Mouse (Mus musculus) limb, embryonic 12.5 days (tissue): Measurements from ENCODE around the gene Hsd17b10. TPM values are rescaled to one million over a fixed set of nuclear protein-coding genes. Genes with fewer than 3 reads are reported as not detected.

Experiments
- ATAC-seq: fragments of 200-750 bp; cut with Nextera tagmentation; 2 replicates; pipeline ENCODE4 v1.8.0; 2017; ENCODE audit warnings: low read depth, moderate TSS enrichment; ENCODE audit not compliant: insufficient number of reproducible peaks, insufficient read depth, low FRiP score, low TSS enrichment
- H3K27ac ChIP-seq: fragments of 300-500 bp; sonication (generic); 2 replicates; pipeline ENCODE4 v1.5.1; 2016; ENCODE audit warnings: mild to moderate bottlenecking, moderate library complexity
- H3K27me3 ChIP-seq: fragments of 300-500 bp; sonication (generic); 2 replicates; pipeline ENCODE4 v1.6.1; 2016; ENCODE audit warnings: mild to moderate bottlenecking, moderate library complexity
- H3K36me3 ChIP-seq: fragments of 300-500 bp; sonication (generic); 2 replicates; pipeline ENCODE4 v1.6.1; 2016; ENCODE audit warnings: mild to moderate bottlenecking, moderate library complexity
- H3K4me1 ChIP-seq: fragments of 300-500 bp; sonication (generic); replicated peaks from 2 replicates; pipeline ENCODE4 v1.6.1; 2016
- H3K4me2 ChIP-seq: fragments of 300-500 bp; sonication (generic); 2 replicates; pipeline ENCODE4 v1.6.1; 2016; ENCODE audit warnings: mild to moderate bottlenecking, moderate library complexity
- H3K4me3 ChIP-seq: fragments of 300-500 bp; sonication (generic); replicated peaks from 2 replicates; pipeline ENCODE4 v1.5.1; 2016; ENCODE audit warnings: mild to moderate bottlenecking
- H3K9ac ChIP-seq: fragments of 300-500 bp; sonication (generic); replicated peaks from 2 replicates; pipeline ENCODE4 v1.6.1; 2016; ENCODE audit warnings: mild to moderate bottlenecking, moderate library complexity
- H3K9me3 ChIP-seq: fragments of 300-500 bp; sonication (generic); 2 replicates; pipeline ENCODE4 v1.6.1; 2016; ENCODE audit warnings: mild to moderate bottlenecking, moderate library complexity
- WGBS: fragments of 180-500 bp; shearing (Covaris S2); methylation state at CpG from one replicate; pipeline ENCODE4 v1.1.7; 2016; 5-methylcytosine and 5-hydroxymethylcytosine counted together
- polyA plus RNA-seq: library from polyadenylated mRNA; unstranded; fragments of >200 nt; fragmentation: Nextera tagmentation; extraction: Ambion mirVana; gene quantifications from 2 replicates; pipeline ENCODE4 v1.2.1, GENCODE M21; 2016

The Hsd17b10 gene
- polyA plus RNA-seq: 252 and 254 TPM in 2 replicates

DNA sequence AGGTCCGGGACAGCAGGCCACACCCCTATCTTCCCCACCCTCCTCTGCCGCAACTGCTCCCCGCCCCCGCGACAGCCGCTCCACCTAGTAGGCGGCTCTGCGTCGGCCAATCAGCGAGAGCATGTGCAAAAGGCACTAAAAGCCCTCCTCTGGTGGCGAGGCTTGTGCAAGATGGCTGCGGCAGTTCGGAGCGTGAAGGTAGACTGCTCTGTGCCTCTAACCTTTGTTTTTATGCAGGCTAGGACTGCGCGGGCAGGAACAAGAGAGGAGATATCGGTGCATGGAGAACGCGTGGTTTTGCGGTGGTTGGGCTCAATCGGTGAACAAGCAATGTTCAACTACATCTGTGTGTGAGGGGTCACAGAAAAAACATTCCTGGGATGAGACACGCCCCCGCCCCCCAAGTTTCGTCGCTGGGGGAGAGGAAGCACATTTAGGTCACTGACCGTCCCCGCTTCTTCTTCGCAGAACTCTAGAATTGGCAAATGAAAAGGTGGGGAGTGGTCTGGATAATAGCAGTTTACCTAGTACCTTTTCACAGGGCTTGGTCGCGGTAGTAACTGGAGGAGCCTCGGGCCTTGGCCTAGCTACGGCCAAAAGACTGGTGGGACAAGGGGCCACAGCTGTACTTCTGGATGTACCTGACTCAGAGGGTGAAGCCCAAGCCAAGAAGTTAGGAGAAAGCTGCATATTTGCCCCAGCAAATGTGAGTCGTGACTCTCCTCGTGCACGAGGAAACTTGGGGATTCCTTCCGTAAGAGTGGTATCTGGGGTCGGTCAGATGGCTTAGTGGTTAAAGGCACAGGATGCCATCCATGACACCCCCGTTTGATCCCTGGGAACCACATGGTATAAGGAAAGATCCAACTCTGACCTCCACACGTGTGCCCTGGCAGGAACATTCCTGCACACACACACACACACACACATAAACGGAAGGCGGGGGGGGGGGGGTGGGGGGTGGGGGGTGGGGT lies at the start of gene Hsd17b10:
Hsd17b10 (plus strand) TSS at position 109 of the 974 bp plus-strand sequence.
- Histone ChIP-seq H3K9ac (peak within 1 kb of the TSS; percentile 59), H3K4me2 (peak within 1 kb of the TSS; percentile 59), H3K4me1 (no peaks in the 10 kb centered on the region), H3K4me3 (peak within 1 kb of the TSS; percentile 49), H3K27me3 (peaks cover 84% of the 10 kb centered on the region), H3K27ac (peak within 1 kb of the TSS; percentile 62), H3K9me3 (no peaks in the 10 kb centered on the region), H3K36me3 (peaks cover 25% of the 10 kb centered on the region)
- peak; percentile 97 for ATAC-seq
- 20% methylated on average over 40 of the region's 41 CpGs for WGBS

- peaks cover 74% of the 10 kb centered on the region for H3K27me3 ChIP-seq
- H3K27ac ChIP-seq: no peak overlapping the region
- H3K4me2 ChIP-seq: no peak overlapping the region
- no peak overlapping the region for H3K4me3 ChIP-seq
- peaks cover 3% of the 10 kb centered on the region; the same call in 1 of the 2 replicates for H3K36me3 ChIP-seq
- no peaks in the 10 kb centered on the region for H3K9me3 ChIP-seq
- 75% methylated on average over 4 of the region's 4 CpGs for WGBS
- H3K9ac ChIP-seq: no peak overlapping the region
- ATAC-seq: no peak
- H3K4me1 ChIP-seq: no peaks in the 10 kb centered on the region
Observed at GRCm38 (mm10) chrX:151999006-151999710, 2.5 kb upstream of the Hsd17b10 start.

DNA sequence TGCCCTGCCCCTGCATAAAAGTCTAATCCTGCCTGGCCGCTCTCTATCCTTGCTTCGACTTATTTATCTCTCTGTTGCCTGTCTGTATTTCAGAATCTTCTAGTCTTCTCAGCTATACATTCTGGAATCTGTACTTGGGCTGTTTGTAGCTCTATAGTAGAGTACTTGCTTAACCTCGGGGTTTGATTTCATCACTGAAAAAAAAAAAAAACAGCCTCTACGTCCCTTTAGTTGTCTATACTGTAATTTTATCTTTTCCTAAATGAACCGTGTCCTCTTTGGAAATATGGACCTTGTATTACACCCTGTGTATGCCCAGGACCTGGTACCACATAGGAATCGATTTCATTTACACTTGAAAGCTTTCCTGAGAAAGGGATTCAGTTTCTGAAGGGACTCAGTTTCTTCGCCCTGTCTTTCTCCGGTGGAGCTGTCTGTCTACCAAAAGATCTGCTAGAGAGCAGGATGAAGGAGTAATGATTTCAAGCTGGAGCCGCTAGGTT lies 412 bp upstream of the Hsd17b10 start:
- ATAC-seq: peak; percentile 12; the same call in 1 of the 2 replicates
- H3K4me2 ChIP-seq: peak overlapping the region; percentile 59
- H3K9me3 ChIP-seq: no peaks in the 10 kb centered on the region
- peaks cover 82% of the 10 kb centered on the region for H3K27me3 ChIP-seq
- peak overlapping the region; percentile 49 for H3K4me3 ChIP-seq
- 0 out of 2 replicates have a peak overlapping the region, but pooled peaks have one; percentile 62 for H3K27ac ChIP-seq
- no peak overlapping the region for H3K9ac ChIP-seq
- 33% methylated on average over 9 of the region's 9 CpGs for WGBS
- H3K36me3 ChIP-seq: peaks cover 24% of the 10 kb centered on the region
- no peaks in the 10 kb centered on the region for H3K4me1 ChIP-seq

- Histone ChIP-seq H3K27me3 (peaks cover 84% of the 10 kb centered on the region), H3K4me3 (peak overlapping the region; percentile 49), H3K9me3 (no peaks in the 10 kb centered on the region), H3K9ac (no peak overlapping the region), H3K4me2 (peak overlapping the region; percentile 59), H3K27ac (no peak overlapping the region), H3K4me1 (no peaks in the 10 kb centered on the region), H3K36me3 (peaks cover 25% of the 10 kb centered on the region)
- no peak for ATAC-seq
- WGBS: 73% methylated on average over 2 of the region's 2 CpGs
Observed at GRCm38 (mm10) chrX:152002865-152003264, 1.2 kb downstream of the Hsd17b10 start.

DNA sequence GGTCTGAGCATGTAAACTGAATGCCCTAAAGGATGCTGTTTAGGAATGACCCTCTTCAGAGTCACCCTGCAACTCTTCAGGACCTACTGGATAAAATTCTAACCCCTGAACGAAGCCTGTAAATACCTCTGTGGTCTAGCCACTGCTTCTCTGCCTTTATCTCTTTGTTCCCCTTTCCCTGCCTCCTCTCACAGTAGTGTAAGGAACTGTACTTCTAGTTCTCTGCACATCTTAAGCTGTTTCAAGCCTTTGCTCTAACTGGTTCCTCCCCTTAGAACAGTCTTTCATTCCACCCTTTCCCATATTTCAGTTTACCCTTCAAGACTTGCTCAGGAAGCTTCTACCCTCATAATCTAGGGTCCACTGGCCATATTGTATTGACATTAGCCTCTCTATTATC lies 6.2 kb downstream of the Hsd17b10 start:
- Histone ChIP-seq H3K9me3 (no peaks in the 10 kb centered on the region), H3K27me3 (peaks cover 69% of the 10 kb centered on the region), H3K4me2 (no peak overlapping the region), H3K4me3 (no peak overlapping the region), H3K36me3 (peaks cover 29% of the 10 kb centered on the region), H3K4me1 (no peaks in the 10 kb centered on the region), H3K27ac (no peak overlapping the region), H3K9ac (no peak overlapping the region)
- 80% methylated on average over 1 of the region's 1 CpGs for WGBS
- no peak for ATAC-seq

DNA sequence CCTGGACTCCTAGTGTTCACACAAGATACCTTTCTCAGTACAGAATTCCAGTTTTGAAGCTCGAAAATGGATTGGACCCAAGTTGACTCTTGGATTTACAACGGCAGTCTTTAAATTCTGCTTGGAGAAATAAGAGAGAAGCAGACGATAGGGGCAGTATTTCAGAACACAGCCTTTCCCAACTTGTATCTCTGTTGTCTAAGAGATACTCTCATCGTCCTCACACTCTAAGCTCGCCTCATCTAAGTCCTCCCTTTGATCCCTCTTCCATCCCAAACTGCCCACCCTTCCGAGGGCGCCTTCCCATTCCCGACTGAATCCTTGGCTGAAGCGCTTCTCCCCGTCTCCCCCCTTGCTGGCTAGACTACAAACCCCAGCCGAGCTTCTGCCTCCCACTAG lies 14.1 kb downstream of the Hsd17b10 start:
- WGBS: 18% methylated on average over 11 of the region's 11 CpGs
- Histone ChIP-seq H3K27ac (peak overlapping the region; percentile 90), H3K9me3 (no peaks in the 10 kb centered on the region), H3K4me1 (peaks cover 5% of the 10 kb centered on the region; the same call in 1 of the 2 replicates), H3K4me3 (peak overlapping the region; percentile 53), H3K4me2 (peak overlapping the region; percentile 57), H3K27me3 (peaks cover 47% of the 10 kb centered on the region), H3K36me3 (peaks cover 10% of the 10 kb centered on the region; the same call in 1 of the 2 replicates), H3K9ac (peak overlapping the region; percentile 60)
- ATAC-seq: peak; percentile 55; the same call in 1 of the 2 replicates

DNA sequence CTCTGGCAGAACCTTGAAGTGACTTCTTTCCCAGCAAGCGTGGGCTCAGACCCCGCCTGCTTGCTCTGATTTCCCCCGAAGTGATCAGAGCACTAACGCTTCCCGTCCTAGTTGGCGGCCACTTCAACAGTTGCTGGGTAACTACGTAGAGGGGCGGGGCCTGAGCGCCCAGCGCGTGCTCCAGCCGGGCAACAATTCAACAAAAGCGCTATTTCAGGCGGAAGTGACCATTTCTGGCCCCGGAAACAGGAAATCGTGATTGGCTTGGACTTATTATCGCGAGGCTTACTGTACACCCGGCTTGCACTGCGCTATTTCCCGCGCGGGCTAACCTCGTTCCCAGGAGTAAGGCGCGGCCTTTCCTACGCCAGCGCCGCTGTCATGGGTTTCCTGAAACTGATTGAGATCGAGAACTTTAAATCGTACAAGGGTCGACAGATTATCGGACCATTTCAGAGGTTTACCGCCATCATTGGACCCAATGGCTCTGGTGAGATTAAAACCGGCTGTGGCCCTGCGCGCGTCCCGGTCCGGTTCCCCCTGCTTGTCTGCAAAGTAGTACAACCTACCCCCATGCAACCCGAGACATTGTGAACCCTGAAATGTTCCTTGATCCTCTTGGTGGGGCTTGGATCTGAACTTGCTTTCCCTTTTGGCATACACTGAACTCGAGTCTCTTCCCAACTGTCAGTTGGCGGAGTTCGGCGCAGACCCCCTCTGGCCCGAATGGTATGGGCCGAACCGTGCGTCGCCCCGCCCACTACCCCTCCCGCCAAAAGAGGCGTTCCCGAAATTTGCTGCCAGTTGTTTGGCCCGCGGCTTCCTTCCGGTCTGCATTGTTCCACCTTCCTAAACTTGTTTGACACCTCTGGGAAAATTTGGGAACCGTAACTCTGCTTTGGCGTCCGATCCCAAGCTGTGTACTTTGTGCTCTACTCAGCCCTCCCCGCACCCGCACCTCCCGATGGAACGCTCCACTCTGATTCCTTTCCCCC lies 14.8 kb downstream of the Hsd17b10 start, which contains the start of the genes Ribc1 and Smc1a:
Ribc1 (minus strand) TSS at position 145 of the 995 bp plus-strand sequence.
Smc1a (plus strand) TSS at position 278 of the 995 bp plus-strand sequence.
- H3K9ac ChIP-seq: peak within 1 kb of the TSS; percentile 60
- ATAC-seq: peak; percentile 98
- H3K27ac ChIP-seq: peak within 1 kb of the TSS; percentile 90
- peak within 1 kb of the TSS; percentile 53 for H3K4me3 ChIP-seq
- H3K4me1 ChIP-seq: peaks cover 5% of the 10 kb centered on the region; the same call in 1 of the 2 replicates
- peak within 1 kb of the TSS; percentile 63 for H3K4me2 ChIP-seq
- 16% methylated on average over 64 of the region's 64 CpGs for WGBS
- no peaks in the 10 kb centered on the region for H3K9me3 ChIP-seq
- H3K36me3 ChIP-seq: peaks cover 10% of the 10 kb centered on the region; the same call in 1 of the 2 replicates
- H3K27me3 ChIP-seq: peaks cover 44% of the 10 kb centered on the region

GRCm38 (mm10) chrX:152017186-152017585 lies 15.5 kb downstream of the Hsd17b10 start:
- 19% methylated on average over 14 of the region's 14 CpGs for WGBS
- Histone ChIP-seq H3K4me1 (peaks cover 5% of the 10 kb centered on the region; the same call in 1 of the 2 replicates), H3K36me3 (peaks cover 10% of the 10 kb centered on the region; the same call in 1 of the 2 replicates), H3K4me2 (peak overlapping the region; percentile 63), H3K27me3 (peaks cover 41% of the 10 kb centered on the region), H3K4me3 (peak overlapping the region; percentile 53), H3K9ac (peak overlapping the region; percentile 53), H3K27ac (peak overlapping the region; percentile 90), H3K9me3 (no peaks in the 10 kb centered on the region)
- ATAC-seq: no peak

GRCm38 (mm10) chrX:152019294-152019693 lies 17.6 kb downstream of the Hsd17b10 start:
- H3K9ac ChIP-seq: no peak overlapping the region
- H3K27me3 ChIP-seq: peaks cover 38% of the 10 kb centered on the region
- no peak overlapping the region for H3K27ac ChIP-seq
- peaks cover 11% of the 10 kb centered on the region for H3K36me3 ChIP-seq
- no peaks in the 10 kb centered on the region for H3K9me3 ChIP-seq
- H3K4me3 ChIP-seq: no peak overlapping the region
- 77% methylated on average over 2 of the region's 2 CpGs for WGBS
- no peak for ATAC-seq
- peaks cover 5% of the 10 kb centered on the region; the same call in 1 of the 2 replicates for H3K4me1 ChIP-seq
- no peak overlapping the region for H3K4me2 ChIP-seq

DNA sequence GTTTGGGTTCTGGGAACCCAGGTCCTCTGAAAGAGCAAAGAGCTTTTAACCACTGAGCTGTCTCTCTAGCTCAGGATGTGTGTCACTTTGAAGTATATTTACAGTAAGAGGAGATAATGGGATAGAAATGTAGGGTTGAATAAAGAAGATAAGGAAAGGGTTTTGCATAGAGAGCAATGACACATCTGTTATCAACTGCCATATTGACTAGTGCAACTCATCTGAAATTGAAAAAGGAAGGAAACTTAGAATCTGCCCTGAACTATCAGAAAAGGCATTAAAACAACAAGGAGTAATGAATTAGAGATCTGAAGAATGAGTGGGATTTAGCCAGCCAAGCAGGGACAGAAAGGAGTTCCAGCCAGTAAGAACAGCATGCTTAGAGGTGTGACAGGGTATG lies 38.2 kb downstream of the Hsd17b10 start:
- Histone ChIP-seq H3K27ac (no peak overlapping the region), H3K9me3 (no peaks in the 10 kb centered on the region), H3K36me3 (peaks cover 41% of the 10 kb centered on the region; the same call in 1 of the 2 replicates), H3K27me3 (peaks cover 33% of the 10 kb centered on the region), H3K9ac (no peak overlapping the region), H3K4me2 (no peak overlapping the region), H3K4me3 (no peak overlapping the region), H3K4me1 (no peaks in the 10 kb centered on the region)
- no peak for ATAC-seq
